9 mouse cellular contexts compared by ENCODE assay signal in genomic region chr3:84022723-84023122, GRCm38 (mm10). TPM values are rescaled to one million over a fixed set of nuclear protein-coding genes. Genes with fewer than 3 reads are reported as not detected.
DNase-seq lines count a peak whose midpoint lies in the region; ATAC-seq and TF ChIP-seq lines count a peak whose summit lies in the region.
"Had no signal": no experiment of that assay in that cellular context is flagged by ENCODE, and none has a peak within 500 bp of the region (broad histone marks: within the 10 kb centered on the region; RNA-seq: fewer than 3 reads in every experiment).

No protein-coding gene starts in this region.

- no peak overlapping the region for H3K4me3 ChIP-seq in kidney, postnatal 0 days (replicated peaks; ENCODE audit: low read depth, low read length)
- peak overlapping the region; percentile 24; the same call in 1 of the 2 replicates for H3K4me3 ChIP-seq in E14TG2a.4 (replicated peaks; ENCODE audit: low read length)
- H3K4me3 ChIP-seq: forebrain, embryonic 15.5 days had no signal

- no peaks in the 10 kb centered on the region for H3K27me3 ChIP-seq in kidney, postnatal 0 days (ENCODE audit: insufficient read depth, low read length)
- no peaks in the 10 kb centered on the region for H3K27me3 ChIP-seq in E14TG2a.4 (ENCODE audit: insufficient read depth, low read length)
- H3K27me3 ChIP-seq: forebrain, embryonic 15.5 days had no signal

- no peak for DNase-seq in kidney, postnatal 0 days (ENCODE audit: low spot score)
- DNase-seq in kidney, adult 11 months = no peak
- peak; percentile 93 for DNase-seq in fibroblast of lung, adult 2 months (ENCODE audit: low read depth)
- DNase-seq in monocyte, adult 2 months (ENCODE audit: low read depth in 1 of 2, low spot score in 2 of 2) = peak; percentile 19 to 33
- DNase-seq in right cerebral cortex, postnatal 25 days = no peak
- DNase-seq in cerebellum, adult 11-12 months = no peak
- no peak for DNase-seq in adrenal gland, adult 18-20 months (ENCODE audit: low spot score in 2 of 2)

- H3K4me1 ChIP-seq in kidney, postnatal 0 days (replicated peaks; ENCODE audit: insufficient read depth, low read length) = peaks cover 9% of the 10 kb centered on the region; the same call in 1 of the 2 replicates
- H3K4me1 ChIP-seq in E14TG2a.4 (replicated peaks; ENCODE audit: low read depth, low read length) = peaks cover 88% of the 10 kb centered on the region

- WGBS in kidney, postnatal 0 days = 66% methylated on average over 5 of the region's 5 CpGs

- H3K27ac ChIP-seq in kidney, postnatal 0 days = no peak overlapping the region
- H3K27ac ChIP-seq: forebrain, embryonic 15.5 days had no signal

- no peaks in the 10 kb centered on the region for H3K9me3 ChIP-seq in kidney, postnatal 0 days (replicated peaks; ENCODE audit: low read length)
- H3K9me3 ChIP-seq in E14TG2a.4 (ENCODE audit: low read length) = no peaks in the 10 kb centered on the region
- H3K9me3 ChIP-seq: forebrain, embryonic 15.5 days had no signal

- H3K36me3 ChIP-seq in kidney, postnatal 0 days (ENCODE audit: insufficient read depth, low read length) = no peaks in the 10 kb centered on the region
- peaks cover 31% of the 10 kb centered on the region for H3K36me3 ChIP-seq in E14TG2a.4 (ENCODE audit: insufficient read depth, low read length)

- TF ChIP-seq CTCF in kidney, postnatal 0 days (IDR thresholded peaks at IDR 0.05; ENCODE audit: low read depth) = no peak
- no peak for TF ChIP-seq CTCF in E14TG2a.4 (conservative IDR thresholded peaks at IDR 0.05; ENCODE audit: low read length)

- ATAC-seq in kidney, postnatal 0 days (replicated peaks; ENCODE audit: low FRiP score, low read depth) = peak; percentile 66; the same call in 1 of the 2 replicates

- H3K4me2 ChIP-seq in kidney, postnatal 0 days (ENCODE audit: low read length) = no peak overlapping the region
- H3K4me2 ChIP-seq: forebrain, embryonic 15.5 days had no signal

- no peak overlapping the region for H3K9ac ChIP-seq in kidney, postnatal 0 days (ENCODE audit: low read depth, low read length)
- H3K9ac ChIP-seq: forebrain, embryonic 15.5 days had no signal

RNA-seq across cellular contexts. Expression of gene Tmem131l, which starts 17.3 kb away (rescaled TPM):
- 21.6 and 22.4 TPM in 2 replicates for polyA plus RNA-seq in kidney, postnatal 0 days (2015; fragmentation: Nextera tagmentation; extraction: Ambion mirVana)
- total RNA-seq in adrenal gland, adult 18-20 months (2021) = 10 to 100 TPM; 14.0 to 26.4 TPM

Comparison
In these comparisons a context has a peak if more than half of its experiments do, and no peak if none do; other contexts are left out.
1. DNase-seq: peak in fibroblast of lung, adult 2 months (single experiment) and monocyte, adult 2 months (2 of 2); none in kidney, postnatal 0 days (single experiment), kidney, adult 11 months (single experiment), right cerebral cortex, postnatal 25 days (single experiment), cerebellum, adult 11-12 months (single experiment) and adrenal gland, adult 18-20 months (0 of 2).